Mouse (Mus musculus) hindbrain, postnatal 0 days (tissue): ENCODE results near the gene Ctsa. TPM values are rescaled to one million over a fixed set of nuclear protein-coding genes. Genes with fewer than 3 reads are reported as not detected.
A peak's percentile ranks its signal among the peaks of the same experiment; 100 is the strongest.

Experiments used
- ATAC-seq: fragments of 200-750 bp; cut with Nextera tagmentation; 2 replicates; pipeline ENCODE4 v1.8.0; 2017; ENCODE audit warnings: mild to moderate bottlenecking, moderate TSS enrichment, moderate library complexity
- DNase-seq: peaks from one replicate; pipeline ENCODE4 v3.0.0-alpha.2; 2015; ENCODE audit warnings: low spot score
- H3K27ac ChIP-seq: fragments of 300-500 bp; sonication (generic); 2 replicates; pipeline ENCODE4 v1.5.1; 2014; ENCODE audit warnings: mild to moderate bottlenecking
- H3K27me3 ChIP-seq: fragments of 300-500 bp; sonication (generic); 2 replicates; pipeline ENCODE4 v1.6.1; 2014; ENCODE audit warnings: low read length, mixed read lengths; ENCODE audit not compliant: insufficient read depth
- H3K36me3 ChIP-seq: fragments of 300-500 bp; sonication (generic); 2 replicates; pipeline ENCODE4 v1.6.1; 2014; ENCODE audit warnings: low read length, mixed read lengths; ENCODE audit not compliant: insufficient read depth
- H3K4me1 ChIP-seq: fragments of 300-500 bp; sonication (generic); 2 replicates; pipeline ENCODE4 v1.6.1; 2014; ENCODE audit warnings: antibody characterized with exemption, low read length, mixed read lengths; ENCODE audit not compliant: insufficient read depth
- H3K4me2 ChIP-seq: fragments of 300-500 bp; sonication (generic); 2 replicates; pipeline ENCODE4 v1.6.1; 2014; ENCODE audit warnings: low read depth, mild to moderate bottlenecking, low read length, moderate library complexity, mixed read lengths
- H3K4me3 ChIP-seq: fragments of 300-500 bp; sonication (generic); 2 replicates; pipeline ENCODE4 v1.5.1; 2014; ENCODE audit warnings: low read length
- H3K9ac ChIP-seq: fragments of 300-500 bp; sonication (generic); replicated peaks from 2 replicates; pipeline ENCODE4 v1.6.1; 2014; ENCODE audit warnings: mild to moderate bottlenecking, low read length, moderate library complexity, mixed read lengths
- H3K9me3 ChIP-seq: fragments of 300-500 bp; sonication (generic); 2 replicates; pipeline ENCODE4 v1.6.1; 2016; ENCODE audit warnings: low read length, mixed read lengths
- CTCF ChIP-seq: IDR thresholded peaks from 2 replicates; pipeline ENCODE4 v1.5.1; 2016; ENCODE audit warnings: antibody characterized with exemption, control low read depth, low read depth
- WGBS: fragments of 180-500 bp; shearing (Covaris S2); extraction: QIAGEN DNeasy Blood & Tissue Kit; methylation state at CpG from one replicate; pipeline ENCODE4 v1.1.7; 2014; 5-methylcytosine and 5-hydroxymethylcytosine counted together
- polyA plus RNA-seq: library from polyadenylated mRNA; unstranded; fragments of >200 nt; fragmentation: Nextera tagmentation; extraction: Ambion mirVana; gene quantifications from 2 replicates; pipeline ENCODE4 v1.2.1, GENCODE M21; 2015
- total RNA-seq: library from RNA; depleted of rRNA; stranded (reverse); fragments of >200 nt; gene quantifications from 2 replicates; pipeline ENCODE4 v1.2.3, GENCODE M21; 2014

Ctsa gene
- total and polyA plus RNA-seq, 2 experiments from 2014 or later: 112 to 135 TPM

GRCm38 (mm10) chr2:164864593-164864992 is 31.9 kb downstream of the Ctsa start:
- Histone ChIP-seq H3K27me3 (no peaks in the 10 kb centered on the region), H3K9me3 (no peaks in the 10 kb centered on the region), H3K4me1 (peaks cover 7% of the 10 kb centered on the region; the same call in 1 of the 2 replicates), H3K4me3 (no peak overlapping the region), H3K9ac (no peak overlapping the region), H3K27ac (no peak overlapping the region), H3K36me3 (no peaks in the 10 kb centered on the region), H3K4me2 (no peak overlapping the region)
- WGBS: 84% methylated on average over 4 of the region's 4 CpGs
- TF ChIP-seq CTCF: no peak
- DNase-seq: no peak
- no peak for ATAC-seq

- Histone ChIP-seq H3K27ac (0 out of 2 replicates have a peak overlapping the region, but pooled peaks have one; percentile 2), H3K9me3 (no peaks in the 10 kb centered on the region), H3K27me3 (no peaks in the 10 kb centered on the region), H3K36me3 (no peaks in the 10 kb centered on the region), H3K4me3 (no peak overlapping the region), H3K9ac (no peak overlapping the region), H3K4me1 (no peaks in the 10 kb centered on the region), H3K4me2 (no peak overlapping the region)
- 55% methylated on average over 16 of the region's 16 CpGs for whole genome bisulfite sequencing
- DNase-seq: no peak
- TF ChIP-seq CTCF: no peak
- no peak; the same call in 1 of the 2 replicates for ATAC-seq
These were observed 34.3 kb downstream of the Ctsa start for GRCm38 (mm10) chr2:164866741-164867551.

- DNase-seq (no peak), ATAC-seq (no peak)
- H3K4me2 ChIP-seq: no peak overlapping the region
- H3K27ac ChIP-seq: 0 out of 2 replicates have a peak overlapping the region, but pooled peaks have one; percentile 2
- 91% methylated on average over 7 of the region's 7 CpGs for WGBS
- TF ChIP-seq CTCF: peak; percentile 53
- H3K36me3 ChIP-seq: no peaks in the 10 kb centered on the region
- H3K4me1 ChIP-seq: no peaks in the 10 kb centered on the region
- no peaks in the 10 kb centered on the region for H3K27me3 ChIP-seq
- H3K9ac ChIP-seq: no peak overlapping the region
- no peaks in the 10 kb centered on the region for H3K9me3 ChIP-seq
- H3K4me3 ChIP-seq: no peak overlapping the region
These were observed 34.9 kb downstream of the Ctsa start for GRCm38 (mm10) chr2:164867566-164867965.

GRCm38 (mm10) chr2:164868491-164868890 is 35.8 kb downstream of the Ctsa start:
- Histone ChIP-seq H3K27me3 (no peaks in the 10 kb centered on the region), H3K4me3 (no peak overlapping the region), H3K4me1 (no peaks in the 10 kb centered on the region), H3K9me3 (no peaks in the 10 kb centered on the region), H3K27ac (no peak overlapping the region), H3K9ac (no peak overlapping the region), H3K36me3 (no peaks in the 10 kb centered on the region), H3K4me2 (no peak overlapping the region)
- WGBS: 82% methylated on average over 7 of the region's 7 CpGs
- no peak for TF ChIP-seq CTCF
- DNase-seq (no peak), ATAC-seq (no peak)

GRCm38 (mm10) chr2:164871602-164872303 is 39.1 kb downstream of the Ctsa start:
- DNase-seq (no peak), ATAC-seq (no peak)
- no peak overlapping the region for H3K4me2 ChIP-seq
- no peaks in the 10 kb centered on the region for H3K36me3 ChIP-seq
- 0 out of 2 replicates have a peak, but pooled peaks have one; percentile 2 for TF ChIP-seq CTCF
- H3K4me1 ChIP-seq: no peaks in the 10 kb centered on the region
- H3K27me3 ChIP-seq: no peaks in the 10 kb centered on the region
- H3K9ac ChIP-seq: no peak overlapping the region
- H3K27ac ChIP-seq: no peak overlapping the region
- no peak overlapping the region for H3K4me3 ChIP-seq
- WGBS: 58% methylated on average over 6 of the region's 6 CpGs
- no peaks in the 10 kb centered on the region for H3K9me3 ChIP-seq

GRCm38 (mm10) chr2:164873621-164874020 is 40.9 kb downstream of the Ctsa start:
- no peak for TF ChIP-seq CTCF
- no peak overlapping the region; the same call in 1 of the 2 replicates for H3K27ac ChIP-seq

More at GRCm38 (mm10) chr2:164873621-164874020, 40.9 kb downstream of the Ctsa start:
- ATAC-seq: no peak
- Histone ChIP-seq H3K27me3 (no peaks in the 10 kb centered on the region), H3K4me1 (0 out of 2 replicates have a peak, but pooled peaks cover 6% of the 10 kb centered on the region), H3K4me3 (no peak overlapping the region), H3K9me3 (no peaks in the 10 kb centered on the region), H3K36me3 (no peaks in the 10 kb centered on the region), H3K9ac (no peak overlapping the region), H3K4me2 (no peak overlapping the region)
- DNase-seq: no peak
- 70% methylated on average over 3 of the region's 3 CpGs for WGBS
